Mouse (Mus musculus): ENCODE results near the gene Serinc4. TPM values are rescaled to one million over a fixed set of nuclear protein-coding genes. Genes with fewer than 3 reads are reported as not detected.
"Not testable (repeated sequence)": the region's sequence is repeated elsewhere in the genome, so short reads cannot be mapped to it uniquely, and the experiment has no call there.

Serinc4 gene
- polyA plus RNA-seq (2016; fragmentation: Nextera tagmentation; extraction: Ambion mirVana) = 0.30 and 0.57 TPM in 2 replicates

GRCm38 (mm10) chr2:121456692-121457642 lies at the start of gene Serinc4:
Gene Serinc4 (minus strand): TSS chr2:121456781.
- 5% methylated on average over 41 of the region's 41 CpGs for WGBS
- peak; percentile 91 for DNase-seq (ENCODE audit: low spot score)
- no peaks in the 10 kb centered on the region for H3K27me3 ChIP-seq (replicated peaks; ENCODE audit: low read depth, poor library complexity, severe bottlenecking)
- peaks cover 66% of the 10 kb centered on the region for H3K36me3 ChIP-seq (replicated peaks)
- H3K4me3 ChIP-seq = peak within 1 kb of the TSS; percentile 88
- H3K27ac ChIP-seq (replicated peaks) = peak within 1 kb of the TSS; percentile 88
- peaks cover 21% of the 10 kb centered on the region for H3K4me1 ChIP-seq
- no peaks in the 10 kb centered on the region for H3K9me3 ChIP-seq

GRCm38 (mm10) chr2:121501550-121501949 lies 45.0 kb upstream of the Serinc4 start:
- not testable (repeated sequence) for H3K4me3 ChIP-seq; DNase-seq (ENCODE audit: low spot score); H3K9me3 ChIP-seq; H3K4me1 ChIP-seq; H3K27ac ChIP-seq (replicated peaks); H3K27me3 ChIP-seq (replicated peaks; ENCODE audit: low read depth, poor library complexity, severe bottlenecking)
- H3K36me3 ChIP-seq (replicated peaks) = peaks cover 23% of the 10 kb centered on the region
- 74% methylated on average over 4 of the region's 6 CpGs for WGBS

- 83% methylated on average over 2 of the region's 2 CpGs for WGBS
- not testable (repeated sequence) for H3K4me3 ChIP-seq; H3K27ac ChIP-seq (replicated peaks); H3K36me3 ChIP-seq (replicated peaks); H3K4me1 ChIP-seq; H3K27me3 ChIP-seq (replicated peaks; ENCODE audit: low read depth, poor library complexity, severe bottlenecking); H3K9me3 ChIP-seq; DNase-seq (ENCODE audit: low spot score)
Measured at GRCm38 (mm10) chr2:121484403-121484802, 27.8 kb upstream of the Serinc4 start.

GRCm38 (mm10) chr2:121483576-121483975 lies 27.0 kb upstream of the Serinc4 start:
- Histone ChIP-seq H3K36me3 (replicated peaks) (no peaks in the 10 kb centered on the region), H3K27ac (replicated peaks) (no peak overlapping the region), H3K4me3 (no peak overlapping the region), H3K4me1 (no peaks in the 10 kb centered on the region), H3K9me3 (no peaks in the 10 kb centered on the region), H3K27me3 (replicated peaks; ENCODE audit: low read depth, poor library complexity, severe bottlenecking) (no peaks in the 10 kb centered on the region)
- whole genome bisulfite sequencing = 75% methylated on average over 8 of the region's 8 CpGs
- no peak for DNase-seq (ENCODE audit: low spot score)

GRCm38 (mm10) chr2:121480916-121481315 lies 24.3 kb upstream of the Serinc4 start:
- DNase-seq (ENCODE audit: low spot score); H3K4me1 ChIP-seq; H3K36me3 ChIP-seq (replicated peaks); H3K27me3 ChIP-seq (replicated peaks; ENCODE audit: low read depth, poor library complexity, severe bottlenecking); H3K9me3 ChIP-seq; H3K4me3 ChIP-seq; H3K27ac ChIP-seq (replicated peaks): not testable (repeated sequence)
- WGBS = 85% methylated on average over 13 of the region's 13 CpGs

GRCm38 (mm10) chr2:121480498-121480897 lies 23.9 kb upstream of the Serinc4 start:
- no peaks in the 10 kb centered on the region for H3K9me3 ChIP-seq
- 62% methylated on average over 3 of the region's 3 CpGs for WGBS
- H3K4me1 ChIP-seq = no peaks in the 10 kb centered on the region
- H3K36me3 ChIP-seq (replicated peaks) = no peaks in the 10 kb centered on the region
- no peak overlapping the region for H3K27ac ChIP-seq (replicated peaks)
- no peak overlapping the region for H3K4me3 ChIP-seq
- no peak for DNase-seq (ENCODE audit: low spot score)
- H3K27me3 ChIP-seq (replicated peaks; ENCODE audit: low read depth, poor library complexity, severe bottlenecking) = no peaks in the 10 kb centered on the region

- no peaks in the 10 kb centered on the region for H3K9me3 ChIP-seq
- no peak for DNase-seq (ENCODE audit: low spot score)
Measured at GRCm38 (mm10) chr2:121477491-121478266, 21.1 kb upstream of the Serinc4 start.

GRCm38 (mm10) chr2:121475306-121475705 lies 18.7 kb upstream of the Serinc4 start:
- not testable (repeated sequence) for H3K9me3 ChIP-seq; H3K27me3 ChIP-seq (replicated peaks; ENCODE audit: low read depth, poor library complexity, severe bottlenecking); DNase-seq (ENCODE audit: low spot score); H3K4me3 ChIP-seq; H3K27ac ChIP-seq (replicated peaks); H3K4me1 ChIP-seq
- whole genome bisulfite sequencing = 92% methylated on average over 2 of the region's 2 CpGs
- H3K36me3 ChIP-seq (replicated peaks) = peaks cover 11% of the 10 kb centered on the region

More at GRCm38 (mm10) chr2:121477491-121478266, 21.1 kb upstream of the Serinc4 start:
- H3K36me3 ChIP-seq (replicated peaks) = no peaks in the 10 kb centered on the region
- 82% methylated on average over 3 of the region's 3 CpGs for WGBS
- H3K4me1 ChIP-seq = 0 out of 2 replicates have a peak, but pooled peaks cover 7% of the 10 kb centered on the region
- no peak overlapping the region for H3K4me3 ChIP-seq
- H3K27ac ChIP-seq (replicated peaks) = no peak overlapping the region
- H3K27me3 ChIP-seq (replicated peaks; ENCODE audit: low read depth, poor library complexity, severe bottlenecking) = no peaks in the 10 kb centered on the region

GRCm38 (mm10) chr2:121474180-121474535 lies 17.6 kb upstream of the Serinc4 start:
- H3K27me3 ChIP-seq (replicated peaks; ENCODE audit: low read depth, poor library complexity, severe bottlenecking) = no peaks in the 10 kb centered on the region
- WGBS = 38% methylated on average over 8 of the region's 8 CpGs
- H3K4me1 ChIP-seq = 0 out of 2 replicates have a peak, but pooled peaks cover 7% of the 10 kb centered on the region
- peak overlapping the region; percentile 63 for H3K27ac ChIP-seq (replicated peaks)
- H3K9me3 ChIP-seq = no peaks in the 10 kb centered on the region
- H3K36me3 ChIP-seq (replicated peaks) = peaks cover 12% of the 10 kb centered on the region
- peak overlapping the region; percentile 68 for H3K4me3 ChIP-seq
- DNase-seq (ENCODE audit: low spot score) = no peak

GRCm38 (mm10) chr2:121473301-121474179 lies 17.0 kb upstream of the Serinc4 start, which contains the start of gene Mfap1b:
Gene Mfap1b (minus strand): TSS chr2:121474067.
- DNase-seq (ENCODE audit: low spot score) = peak; percentile 85
- H3K27me3 ChIP-seq (replicated peaks; ENCODE audit: low read depth, poor library complexity, severe bottlenecking); H3K9me3 ChIP-seq; H3K4me1 ChIP-seq: not testable (repeated sequence)
- Histone ChIP-seq H3K27ac (replicated peaks) (peak within 1 kb of the TSS; percentile 63), H3K4me3 (peak within 1 kb of the TSS; percentile 68), H3K36me3 (replicated peaks) (peaks cover 12% of the 10 kb centered on the region)
- WGBS = 6% methylated on average over 41 of the region's 41 CpGs

- WGBS = 97% methylated on average over 3 of the region's 3 CpGs
- H3K27me3 ChIP-seq (replicated peaks; ENCODE audit: low read depth, poor library complexity, severe bottlenecking); DNase-seq (ENCODE audit: low spot score); H3K4me1 ChIP-seq; H3K9me3 ChIP-seq; H3K27ac ChIP-seq (replicated peaks): not testable (repeated sequence)
- Histone ChIP-seq H3K4me3 (peak overlapping the region; percentile 68), H3K36me3 (replicated peaks) (peaks cover 16% of the 10 kb centered on the region)
Measured at GRCm38 (mm10) chr2:121472783-121473182, 16.2 kb upstream of the Serinc4 start.

- WGBS = 63% methylated on average over 4 of the region's 6 CpGs
- DNase-seq (ENCODE audit: low spot score) = not testable (repeated sequence)
Measured at GRCm38 (mm10) chr2:121468982-121469381, 12.4 kb upstream of the Serinc4 start.

More at GRCm38 (mm10) chr2:121468982-121469381, 12.4 kb upstream of the Serinc4 start:
- not testable (repeated sequence) for H3K27me3 ChIP-seq (replicated peaks; ENCODE audit: low read depth, poor library complexity, severe bottlenecking); H3K27ac ChIP-seq (replicated peaks); H3K9me3 ChIP-seq; H3K4me3 ChIP-seq; H3K4me1 ChIP-seq
- peaks cover 17% of the 10 kb centered on the region for H3K36me3 ChIP-seq (replicated peaks)
